Mouse (Mus musculus): Measurements from ENCODE around the gene Plb1.

DNA sequence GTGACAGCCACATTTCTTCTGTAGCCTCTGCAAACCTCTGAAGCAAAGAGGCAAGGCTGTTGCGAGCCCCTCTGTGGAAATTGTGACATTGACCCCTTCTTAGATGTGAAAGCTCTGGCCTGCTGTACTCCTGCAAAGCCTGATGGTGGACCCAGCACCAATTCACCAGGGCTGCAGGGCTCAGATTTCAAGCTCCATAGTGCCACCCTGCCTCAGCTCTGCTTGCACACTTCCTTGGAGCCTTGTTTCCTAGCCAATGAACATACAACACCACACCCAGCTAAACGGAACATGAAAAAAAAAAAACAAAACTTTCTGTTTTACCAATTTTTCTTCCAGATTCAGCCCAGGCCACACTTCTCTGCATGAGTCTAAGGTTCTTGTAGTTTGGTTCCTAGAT, 74.6 kb downstream of the Plb1 start:
- TF ChIP-seq POLR2A (IDR thresholded peaks at IDR 0.05; ENCODE audit: low read depth, low read length) = no peak
- TF ChIP-seq CTCF (IDR thresholded peaks at IDR 0.05; ENCODE audit: extremely low read depth, insufficient read length, insufficient replicate concordance, low read depth, low read length) = no peak

All from small intestine, adult 2 months (tissue).